Mouse (Mus musculus) heart, adult 2 months (tissue): ENCODE measurements around the gene Lrrtm1. TPM values are rescaled to one million over a fixed set of nuclear protein-coding genes. Genes with fewer than 3 reads are reported as not detected.

Experiments
- DNase-seq, 2 experiments: peaks; one replicate each; pipeline ENCODE4 v3.0.0; 2021
- H3K27ac ChIP-seq: fragments of 200-600 bp; 2 replicates; pipeline ENCODE4 v1.8.1; 2022
- H3K27me3 ChIP-seq: fragments of 200-500 bp; 2 replicates; pipeline ENCODE4 v1.6.1; 2012; ENCODE audit warnings: mild to moderate bottlenecking, low read length, inconsistent platforms, mixed read lengths; ENCODE audit not compliant: control insufficient read depth, insufficient read depth
- H3K36me3 ChIP-seq: fragments of 200-500 bp; 2 replicates; pipeline ENCODE4 v1.6.1; 2012; ENCODE audit warnings: low read length, inconsistent platforms; ENCODE audit not compliant: control insufficient read depth, insufficient read depth
- H3K4me1 ChIP-seq: fragments of 200-500 bp; 2 replicates; pipeline ENCODE4 v1.6.1; 2011; ENCODE audit warnings: low read length; ENCODE audit not compliant: control insufficient read depth, insufficient read depth
- H3K4me3 ChIP-seq: fragments of 200-600 bp; 2 replicates; pipeline ENCODE4 v1.8.1; 2022
- H3K79me2 ChIP-seq: fragments of 200-500 bp; replicated peaks from 2 replicates; pipeline ENCODE4 v1.6.1; 2012; ENCODE audit warnings: mild to moderate bottlenecking, inconsistent platforms, low read length, moderate library complexity, mixed read lengths; ENCODE audit not compliant: control insufficient read depth, insufficient read depth
- H3K9ac ChIP-seq: fragments of 200-500 bp; 2 replicates; pipeline ENCODE4 v1.6.1; 2012; ENCODE audit warnings: low read depth, mild to moderate bottlenecking, control low read depth, inconsistent platforms, low read length, mixed read lengths
- CTCF ChIP-seq: fragments of 200-600 bp; IDR thresholded peaks from 2 replicates; pipeline ENCODE4 v1.8.1; 2022; ENCODE audit warnings: antibody characterized with exemption, mild to moderate bottlenecking, moderate library complexity
- EP300 ChIP-seq: fragments of 200-500 bp; IDR thresholded peaks from 2 replicates; pipeline ENCODE4 v1.6.1; 2011; ENCODE audit warnings: low read depth, low read length, control low read depth; ENCODE audit not compliant: insufficient read depth
- POLR2A ChIP-seq: fragments of 200-500 bp; IDR thresholded peaks from 2 replicates; pipeline ENCODE4 v1.6.1; 2011; ENCODE audit warnings: mild to moderate bottlenecking, low read depth, low read length, control low read depth; ENCODE audit not compliant: insufficient read depth
- WGBS: fragments of 180-500 bp; shearing (Covaris S2); methylation state at CpG from one replicate; pipeline ENCODE4 v1.1.7; 2018; 5-methylcytosine and 5-hydroxymethylcytosine counted together
- intact Hi-C: fragments of 180-260 bp; cut with DNase I; formaldehyde crosslinking; loops from one replicate; pipeline ENCODE4 v1.15.1; 2025
- polyA plus RNA-seq: library from polyadenylated mRNA; depleted of rRNA; stranded (reverse); fragments of >200 nt; gene quantifications from 2 replicates; pipeline ENCODE4 v1.2.3, GENCODE M21; 2012
- total RNA-seq, 2 experiments: library from RNA; stranded (reverse); gene quantifications; 2 replicates each; pipeline ENCODE4 v1.2.3; 2021

Lrrtm1 gene
- total and polyA plus RNA-seq, 3 experiments: 0.16 TPM; not detected in 2

DNA sequence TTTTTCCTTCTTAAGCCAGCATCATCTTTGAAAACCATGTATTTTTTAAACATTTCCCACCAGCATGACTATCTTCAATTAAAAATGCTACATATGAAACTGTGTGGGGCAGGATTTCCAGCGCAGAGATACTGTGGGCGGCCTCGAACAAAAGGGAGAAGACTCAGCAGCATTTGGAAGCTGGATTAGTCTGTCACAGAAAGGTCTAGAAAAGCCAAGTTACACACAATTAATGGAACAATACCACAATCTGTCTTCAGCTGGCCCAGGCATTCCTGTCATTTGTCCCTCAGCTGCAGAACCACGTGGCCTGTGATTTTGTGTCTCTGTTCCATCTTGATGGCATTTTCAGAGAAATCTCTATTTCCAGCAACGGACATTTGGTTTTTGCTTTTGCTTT, 11.0 kb downstream of the Lrrtm1 start:
- TF ChIP-seq POLR2A (no peak), EP300 (no peak), CTCF (no peak)
- no peak overlapping the region for H3K27ac ChIP-seq
- no peak for DNase-seq
- WGBS: 66% methylated on average over 5 of the region's 5 CpGs
- intact Hi-C loops: no loop called here
- H3K4me1 ChIP-seq: no peaks in the 10 kb centered on the region
- H3K36me3 ChIP-seq: no peaks in the 10 kb centered on the region
- no peak overlapping the region for H3K4me3 ChIP-seq
- no peak overlapping the region for H3K9ac ChIP-seq
- no peaks in the 10 kb centered on the region for H3K79me2 ChIP-seq
- no peaks in the 10 kb centered on the region for H3K27me3 ChIP-seq

DNA sequence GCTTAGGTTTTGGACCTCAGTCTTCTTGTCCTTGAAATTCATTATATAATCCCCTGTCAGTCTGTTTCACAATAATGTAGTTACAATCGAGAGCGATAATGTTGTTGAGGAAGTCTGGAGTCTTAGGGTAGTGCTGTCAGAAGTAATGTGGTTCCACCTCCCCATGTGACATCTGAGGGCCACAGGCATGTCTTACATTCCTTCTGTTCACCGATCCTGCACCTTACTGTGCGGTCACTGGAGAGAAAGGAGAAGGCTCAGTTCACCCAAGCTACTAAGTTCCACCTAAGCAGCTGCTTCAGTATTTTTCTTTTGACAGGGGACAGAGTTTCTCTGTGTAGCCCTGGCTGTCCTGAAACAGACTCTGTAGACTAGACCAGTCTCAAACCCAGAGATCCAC, 13.9 kb downstream of the Lrrtm1 start:
- Histone ChIP-seq H3K36me3 (no peaks in the 10 kb centered on the region), H3K27ac (no peak overlapping the region), H3K9ac (no peak overlapping the region), H3K27me3 (no peaks in the 10 kb centered on the region), H3K79me2 (no peaks in the 10 kb centered on the region), H3K4me3 (no peak overlapping the region), H3K4me1 (no peaks in the 10 kb centered on the region)
- 78% methylated on average over 4 of the region's 4 CpGs for WGBS
- TF ChIP-seq POLR2A (no peak), CTCF (no peak)
- intact Hi-C loops: no loop called here
- no peak for DNase-seq

DNA sequence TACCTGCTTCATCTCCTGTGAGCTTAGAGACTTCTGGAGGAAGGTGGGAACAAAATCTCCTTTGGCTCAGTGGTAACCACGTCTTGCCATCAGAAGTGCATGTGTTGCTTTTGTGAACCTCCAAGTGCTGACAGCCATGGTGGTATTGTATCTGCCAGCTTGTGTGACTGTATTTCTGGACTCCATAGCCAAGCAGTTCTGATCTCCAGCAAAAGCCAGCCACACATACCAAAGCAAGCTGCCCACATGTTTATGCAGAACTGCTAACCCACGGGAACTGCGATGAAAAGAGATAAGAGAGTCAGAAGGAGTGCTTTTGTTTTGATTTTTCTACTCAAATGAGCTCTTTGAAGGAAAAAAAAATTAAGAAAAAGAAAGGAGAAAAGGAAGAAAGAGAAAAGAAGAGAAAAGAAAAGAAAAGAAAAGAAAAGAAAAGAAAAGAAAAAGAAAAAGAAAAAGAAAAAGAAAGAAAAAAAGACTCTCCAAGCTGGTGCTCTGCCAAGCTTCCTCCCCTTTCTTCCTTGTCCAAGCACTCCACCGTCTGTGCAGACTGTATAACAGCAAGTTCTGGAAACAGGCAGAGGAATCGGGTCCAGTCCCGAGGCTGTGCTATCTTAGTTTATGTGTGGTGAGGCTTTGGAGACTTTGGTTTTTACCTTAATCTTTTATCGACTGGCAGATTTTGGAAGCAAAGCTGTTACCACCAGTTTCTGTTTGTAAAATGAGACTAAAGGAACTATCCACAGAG, 15.0 kb downstream of the Lrrtm1 start:
- Histone ChIP-seq H3K27me3 (no peaks in the 10 kb centered on the region), H3K79me2 (no peaks in the 10 kb centered on the region), H3K36me3 (no peaks in the 10 kb centered on the region), H3K4me3 (no peak overlapping the region), H3K4me1 (no peaks in the 10 kb centered on the region), H3K9ac (no peak overlapping the region), H3K27ac (no peak overlapping the region)
- 20% methylated on average over 7 of the region's 7 CpGs for WGBS
- TF ChIP-seq EP300: no peak
- TF ChIP-seq POLR2A: no peak
- TF ChIP-seq CTCF: peak; percentile 44
- intact Hi-C loops: no loop called here
- DNase-seq: no peak

DNA sequence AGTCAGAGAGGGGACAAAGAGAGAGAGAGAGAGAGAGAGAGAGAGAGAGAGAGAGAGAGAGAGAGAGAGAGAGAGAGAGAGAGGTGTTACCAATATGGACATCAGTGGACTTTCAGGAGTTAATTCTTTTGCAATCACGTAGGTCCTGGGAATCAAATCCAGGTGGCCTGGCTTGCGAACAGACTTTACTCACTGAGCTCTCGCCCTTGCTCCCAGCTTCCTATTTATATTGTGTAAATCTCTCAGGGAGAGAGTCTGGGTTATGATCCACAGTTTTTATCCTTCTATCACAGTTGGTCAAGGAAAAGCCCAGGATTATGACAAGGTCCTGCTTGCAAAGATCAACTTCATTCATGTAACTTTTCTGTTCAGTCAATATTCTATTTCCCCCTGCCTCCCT, 22.7 kb downstream of the Lrrtm1 start:
- DNase-seq: no peak

DNA sequence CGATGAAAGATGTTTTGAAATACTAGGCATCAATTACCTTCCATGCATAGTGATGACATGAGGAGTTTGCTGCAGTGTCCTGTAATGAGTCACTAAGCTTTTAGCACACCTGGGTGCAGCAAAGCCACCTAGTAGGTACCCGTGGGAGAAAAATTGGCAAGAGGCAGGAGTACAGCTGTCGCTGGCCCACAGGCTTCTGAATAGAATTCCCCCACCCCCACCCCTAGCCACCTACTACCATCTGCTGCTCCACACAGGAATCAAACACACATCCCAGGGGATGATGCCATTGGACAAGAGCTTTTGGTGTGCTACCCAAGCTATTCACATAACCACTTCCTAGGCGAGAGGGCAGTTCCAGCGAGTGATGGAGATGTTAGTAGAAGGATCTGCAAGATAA, 36.3 kb downstream of the Lrrtm1 start:
- H3K27ac ChIP-seq: no peak overlapping the region
- intact Hi-C loops: no loop called here
- H3K9ac ChIP-seq: no peak overlapping the region
- no peak for TF ChIP-seq CTCF
- no peak for TF ChIP-seq POLR2A
- no peak for TF ChIP-seq EP300
- no peaks in the 10 kb centered on the region for H3K27me3 ChIP-seq
- H3K4me3 ChIP-seq: no peak overlapping the region
- no peaks in the 10 kb centered on the region for H3K4me1 ChIP-seq
- DNase-seq: no peak
- WGBS: 74% methylated on average over 5 of the region's 5 CpGs
- no peaks in the 10 kb centered on the region for H3K79me2 ChIP-seq
- no peaks in the 10 kb centered on the region for H3K36me3 ChIP-seq

More for the DNA sequence above, 22.7 kb downstream of the Lrrtm1 start:
- H3K27ac ChIP-seq: no peak overlapping the region
- no peak for TF ChIP-seq CTCF
- TF ChIP-seq EP300: no peak
- no peak for TF ChIP-seq POLR2A
- no peaks in the 10 kb centered on the region for H3K79me2 ChIP-seq
- H3K36me3 ChIP-seq: no peaks in the 10 kb centered on the region
- no peak overlapping the region for H3K9ac ChIP-seq
- H3K4me3 ChIP-seq: no peak overlapping the region
- no peaks in the 10 kb centered on the region for H3K4me1 ChIP-seq
- intact Hi-C loops: no loop called here
- no peaks in the 10 kb centered on the region for H3K27me3 ChIP-seq
- 53% methylated on average over 3 of the region's 3 CpGs for WGBS

DNA sequence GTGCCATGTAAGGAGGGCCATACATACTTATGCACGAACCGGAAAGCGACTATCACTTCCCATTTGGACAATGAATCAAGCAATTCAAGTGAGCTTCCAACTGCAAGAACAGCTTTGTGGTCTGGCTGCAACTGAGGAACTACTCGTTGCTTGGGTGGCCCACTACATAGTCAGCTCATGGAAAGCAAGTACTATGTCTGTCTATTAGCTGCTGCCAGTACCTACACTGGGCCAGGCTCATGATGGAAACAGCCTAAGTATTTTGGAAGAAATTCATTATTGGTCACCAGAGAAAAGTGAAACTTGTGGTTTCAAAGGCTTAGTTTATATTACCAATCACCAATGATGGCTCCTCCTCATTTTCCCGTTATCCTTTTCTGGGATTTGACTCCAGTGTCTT, 43.8 kb downstream of the Lrrtm1 start:
- no peaks in the 10 kb centered on the region for H3K79me2 ChIP-seq
- no peaks in the 10 kb centered on the region for H3K36me3 ChIP-seq
- TF ChIP-seq EP300: no peak
- no peak for TF ChIP-seq POLR2A
- no peak for TF ChIP-seq CTCF
- H3K4me1 ChIP-seq: no peaks in the 10 kb centered on the region
- WGBS: 82% methylated on average over 5 of the region's 5 CpGs
- H3K27me3 ChIP-seq: no peaks in the 10 kb centered on the region
- H3K4me3 ChIP-seq: no peak overlapping the region
- no peak overlapping the region for H3K27ac ChIP-seq
- no peak overlapping the region for H3K9ac ChIP-seq
- intact Hi-C loops: no loop called here
- DNase-seq: no peak
